Mouse (Mus musculus): Measurements from ENCODE around the gene 1110002E22Rik. TPM values are rescaled to one million over a fixed set of nuclear protein-coding genes. Genes with fewer than 3 reads are reported as not detected.

The 1110002E22Rik gene
- polyA plus RNA-seq, 1 experiment from 2014 or later: 3.2 TPM

DNA sequence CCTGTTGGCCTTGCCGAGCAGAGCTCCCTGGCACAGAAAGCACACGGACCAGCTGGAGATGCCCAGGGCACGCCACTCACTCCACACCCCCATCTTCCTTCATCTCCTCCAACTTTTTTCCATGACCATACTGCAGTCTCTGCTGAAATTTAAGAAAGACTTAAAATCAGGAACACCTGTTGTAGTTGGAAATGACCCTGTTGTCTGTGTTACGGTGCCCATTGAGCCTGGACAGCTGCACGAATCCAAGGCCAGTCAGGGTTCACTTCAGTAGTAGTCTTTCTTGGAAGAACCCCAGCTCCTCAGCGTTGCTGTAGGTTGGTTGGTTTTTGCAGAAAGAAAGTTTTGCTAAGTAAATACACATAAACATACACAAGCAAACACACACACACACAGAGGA, 15.3 kb upstream of the 1110002E22Rik start:
- Histone ChIP-seq H3K9me3 (no peaks in the 10 kb centered on the region), H3K27ac (no peak overlapping the region), H3K4me1 (peaks cover 20% of the 10 kb centered on the region), H3K36me3 (no peaks in the 10 kb centered on the region), H3K4me3 (no peak overlapping the region), H3K27me3 (ENCODE audit: insufficient read depth, poor library complexity, severe bottlenecking) (no peaks in the 10 kb centered on the region)
- 85% methylated on average over 6 of the region's 6 CpGs for WGBS
- no peak for DNase-seq (ENCODE audit: low spot score)

DNA sequence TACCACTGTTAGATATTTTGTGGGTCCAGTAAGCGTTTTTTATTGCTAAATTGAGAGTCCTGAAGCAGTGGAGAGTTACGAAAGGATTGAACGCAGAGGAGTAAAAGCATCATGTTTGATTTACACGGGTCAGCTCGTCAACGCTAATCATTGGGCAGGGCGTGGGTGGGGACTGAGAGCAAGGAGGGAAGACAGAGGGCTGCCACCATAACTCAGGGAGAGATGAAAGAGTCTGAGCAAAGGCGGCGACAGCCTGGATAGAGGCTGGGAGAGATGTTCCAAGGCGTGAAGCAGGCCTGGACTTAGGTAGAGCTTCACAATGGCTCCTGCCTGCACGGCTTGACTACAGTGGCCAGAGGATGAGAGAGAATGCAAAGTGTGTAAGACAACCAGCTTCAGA, 14.1 kb upstream of the 1110002E22Rik start:
- H3K27me3 ChIP-seq (ENCODE audit: insufficient read depth, poor library complexity, severe bottlenecking): no peaks in the 10 kb centered on the region
- DNase-seq (ENCODE audit: low spot score): no peak
- H3K27ac ChIP-seq: 0 out of 2 replicates have a peak overlapping the region, but pooled peaks have one; percentile 19
- no peaks in the 10 kb centered on the region for H3K9me3 ChIP-seq
- H3K4me1 ChIP-seq: peaks cover 25% of the 10 kb centered on the region
- no peak overlapping the region for H3K4me3 ChIP-seq
- H3K36me3 ChIP-seq: no peaks in the 10 kb centered on the region
- 66% methylated on average over 11 of the region's 11 CpGs for WGBS

DNA sequence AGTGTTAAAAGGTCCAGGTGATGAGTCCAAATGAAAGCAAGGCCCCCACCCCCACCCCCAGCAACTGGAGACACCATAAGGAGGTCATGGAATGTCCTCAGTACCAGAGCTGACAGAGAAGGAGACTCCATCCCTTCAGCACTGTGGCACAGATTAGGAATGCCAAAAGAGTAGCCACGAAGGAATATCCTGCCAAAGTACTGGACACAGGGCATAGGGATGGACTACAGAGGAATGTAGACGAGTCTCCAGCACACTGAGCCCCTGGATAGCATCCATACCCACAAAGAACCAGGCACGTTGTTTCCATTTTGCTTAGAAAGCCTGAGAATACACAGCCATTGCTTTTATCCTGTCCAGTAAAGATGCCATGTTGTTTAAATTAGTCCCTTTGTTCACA, 13.4 kb upstream of the 1110002E22Rik start:
- DNase-seq (ENCODE audit: low spot score): no peak
- no peaks in the 10 kb centered on the region for H3K27me3 ChIP-seq (ENCODE audit: insufficient read depth, poor library complexity, severe bottlenecking)
- no peak overlapping the region for H3K4me3 ChIP-seq
- H3K27ac ChIP-seq: 0 out of 2 replicates have a peak overlapping the region, but pooled peaks have one; percentile 19
- H3K36me3 ChIP-seq: no peaks in the 10 kb centered on the region
- H3K4me1 ChIP-seq: peaks cover 25% of the 10 kb centered on the region
- H3K9me3 ChIP-seq: no peaks in the 10 kb centered on the region
- WGBS: 73% methylated on average over 3 of the region's 3 CpGs

DNA sequence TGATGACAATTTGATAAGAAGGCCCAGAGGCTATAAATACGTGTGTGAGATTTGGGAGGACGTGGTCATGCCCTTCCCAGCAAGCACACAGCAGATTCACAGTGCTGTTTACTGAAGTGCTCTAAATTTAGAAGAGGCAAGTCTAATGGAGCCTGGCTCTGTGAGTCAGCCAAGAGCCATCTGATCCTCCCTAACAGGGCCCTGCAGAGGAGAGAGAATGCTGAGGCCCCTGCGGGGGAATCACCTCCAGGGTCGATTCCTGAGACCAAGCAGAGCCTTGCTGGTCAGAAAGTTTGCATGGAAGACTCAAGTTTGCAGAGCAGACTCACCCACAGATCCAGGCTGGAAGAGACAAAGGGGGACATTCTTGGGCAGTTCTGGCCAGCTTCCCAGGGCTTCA, 10.9 kb upstream of the 1110002E22Rik start:
- Histone ChIP-seq H3K4me1 (peaks cover 33% of the 10 kb centered on the region), H3K27ac (peak overlapping the region; percentile 91), H3K9me3 (no peaks in the 10 kb centered on the region), H3K27me3 (ENCODE audit: insufficient read depth, poor library complexity, severe bottlenecking) (no peaks in the 10 kb centered on the region), H3K36me3 (no peaks in the 10 kb centered on the region), H3K4me3 (peak overlapping the region; percentile 15; the same call in 1 of the 2 replicates)
- DNase-seq (ENCODE audit: low spot score): peak; percentile 86
- WGBS: 12% methylated on average over 4 of the region's 4 CpGs

DNA sequence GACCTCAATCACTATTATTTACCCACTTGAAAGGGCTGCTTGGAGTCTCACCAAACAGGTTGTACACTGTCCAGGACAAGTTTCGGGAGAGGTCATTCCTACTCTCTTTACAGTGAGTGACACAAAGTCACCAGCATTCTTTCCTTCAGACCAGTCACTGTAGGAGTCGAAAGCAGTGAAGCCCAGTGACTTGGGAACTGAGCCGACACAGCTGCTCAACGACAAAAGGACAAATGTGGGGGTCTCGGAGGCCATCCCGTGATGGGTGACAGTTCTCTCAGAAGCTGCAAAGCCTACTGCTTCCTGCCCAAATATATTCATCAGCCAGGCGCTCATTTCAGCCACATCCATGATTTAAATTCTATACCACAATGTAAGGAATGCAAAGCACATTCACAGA, 7.9 kb upstream of the 1110002E22Rik start:
- WGBS: 70% methylated on average over 7 of the region's 7 CpGs
- H3K27me3 ChIP-seq (ENCODE audit: insufficient read depth, poor library complexity, severe bottlenecking): no peaks in the 10 kb centered on the region
- no peak overlapping the region for H3K4me3 ChIP-seq
- H3K36me3 ChIP-seq: no peaks in the 10 kb centered on the region
- peaks cover 40% of the 10 kb centered on the region for H3K4me1 ChIP-seq
- no peak for DNase-seq (ENCODE audit: low spot score)
- H3K27ac ChIP-seq: peak overlapping the region; percentile 31
- H3K9me3 ChIP-seq: no peaks in the 10 kb centered on the region

DNA sequence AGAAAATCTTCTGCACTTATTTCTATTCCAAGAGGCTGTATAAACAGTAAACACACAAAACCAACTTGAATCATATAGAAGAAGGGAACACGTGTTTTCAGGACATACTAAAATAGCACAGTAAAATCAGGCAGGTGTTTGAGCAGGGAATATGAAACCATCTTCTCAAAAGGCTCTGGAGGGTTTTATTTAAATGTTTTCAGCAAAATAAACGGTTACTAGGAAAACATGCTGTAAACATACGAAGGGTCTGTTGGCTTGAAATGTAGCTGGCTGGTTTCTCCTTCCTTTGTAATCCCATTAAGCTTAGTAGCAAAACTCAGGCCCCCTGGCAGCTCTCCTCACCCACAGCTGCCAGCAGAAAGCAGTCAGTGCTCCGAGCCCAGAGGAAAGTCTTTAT, 6.6 kb upstream of the 1110002E22Rik start:
- no peak overlapping the region for H3K27ac ChIP-seq
- WGBS: 61% methylated on average over 4 of the region's 4 CpGs
- H3K36me3 ChIP-seq: no peaks in the 10 kb centered on the region
- DNase-seq (ENCODE audit: low spot score): no peak
- H3K4me1 ChIP-seq: peaks cover 36% of the 10 kb centered on the region
- no peaks in the 10 kb centered on the region for H3K9me3 ChIP-seq
- no peak overlapping the region for H3K4me3 ChIP-seq
- H3K27me3 ChIP-seq (ENCODE audit: insufficient read depth, poor library complexity, severe bottlenecking): no peaks in the 10 kb centered on the region

DNA sequence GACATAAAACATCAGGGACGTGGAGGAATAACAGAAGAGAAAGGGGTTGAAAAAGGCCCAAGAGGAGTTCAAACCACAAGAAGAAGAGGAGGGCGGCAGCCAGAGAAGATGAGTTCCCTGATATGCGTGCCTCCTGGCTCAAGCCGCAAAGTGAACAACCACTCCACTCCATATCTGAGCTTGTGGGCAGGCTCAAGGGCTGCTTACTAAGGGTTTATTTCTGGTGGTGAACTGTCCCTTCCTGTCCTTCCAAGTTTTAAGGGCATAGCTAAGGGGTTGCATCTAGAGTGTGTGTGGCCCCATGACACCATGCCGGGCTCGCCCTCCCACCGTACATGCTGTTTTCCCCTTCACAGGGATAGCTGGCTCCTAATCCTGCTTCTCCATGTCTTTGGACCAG, 4.4 kb upstream of the 1110002E22Rik start:
- 0 out of 2 replicates have a peak overlapping the region, but pooled peaks have one; percentile 12 for H3K4me3 ChIP-seq
- H3K4me1 ChIP-seq: peaks cover 43% of the 10 kb centered on the region
- WGBS: 51% methylated on average over 7 of the region's 7 CpGs
- no peak for DNase-seq (ENCODE audit: low spot score)
- no peaks in the 10 kb centered on the region for H3K27me3 ChIP-seq (ENCODE audit: insufficient read depth, poor library complexity, severe bottlenecking)
- H3K36me3 ChIP-seq: no peaks in the 10 kb centered on the region
- no peaks in the 10 kb centered on the region for H3K9me3 ChIP-seq
- H3K27ac ChIP-seq: peak overlapping the region; percentile 78

DNA sequence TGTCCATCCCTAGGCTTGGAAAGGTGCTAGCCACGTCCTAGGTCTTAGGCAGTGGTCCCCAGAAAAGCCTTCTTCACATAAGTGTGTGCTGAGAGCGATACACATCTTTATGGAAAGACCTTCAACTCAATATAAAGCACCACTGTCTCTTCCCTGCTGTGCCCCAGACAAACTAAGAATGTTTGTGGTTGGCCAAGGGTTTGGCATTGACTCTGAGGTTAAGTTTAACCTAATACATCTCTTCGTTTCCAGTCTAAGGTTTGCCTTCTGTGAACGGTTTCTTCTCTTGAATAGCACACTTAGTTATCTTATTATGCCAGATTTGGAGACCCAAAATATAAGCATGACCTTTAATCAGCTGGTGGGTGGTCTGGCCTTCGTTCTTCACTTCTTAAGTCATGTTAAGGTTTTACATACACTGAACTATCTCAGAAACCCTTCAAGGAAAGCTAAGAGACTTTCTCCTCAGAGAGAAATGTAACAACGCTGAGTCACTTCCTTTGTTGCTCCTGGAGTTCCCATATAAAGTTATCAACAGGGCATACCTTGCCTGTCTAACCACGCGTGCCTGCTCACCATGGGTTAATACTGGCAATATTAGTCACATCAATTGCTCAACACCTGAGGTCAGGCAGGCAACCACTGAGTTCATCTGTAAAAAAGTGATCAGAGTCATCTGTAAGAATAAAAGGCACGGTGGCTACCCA, 3.5 kb upstream of the 1110002E22Rik start:
- 73% methylated on average over 9 of the region's 9 CpGs for WGBS
- peaks cover 51% of the 10 kb centered on the region for H3K4me1 ChIP-seq
- H3K27ac ChIP-seq: 0 out of 2 replicates have a peak overlapping the region, but pooled peaks have one; percentile 78
- no peaks in the 10 kb centered on the region for H3K9me3 ChIP-seq
- no peaks in the 10 kb centered on the region for H3K36me3 ChIP-seq
- H3K27me3 ChIP-seq (ENCODE audit: insufficient read depth, poor library complexity, severe bottlenecking): no peaks in the 10 kb centered on the region
- H3K4me3 ChIP-seq: no peak overlapping the region
- DNase-seq (ENCODE audit: low spot score): no peak

DNA sequence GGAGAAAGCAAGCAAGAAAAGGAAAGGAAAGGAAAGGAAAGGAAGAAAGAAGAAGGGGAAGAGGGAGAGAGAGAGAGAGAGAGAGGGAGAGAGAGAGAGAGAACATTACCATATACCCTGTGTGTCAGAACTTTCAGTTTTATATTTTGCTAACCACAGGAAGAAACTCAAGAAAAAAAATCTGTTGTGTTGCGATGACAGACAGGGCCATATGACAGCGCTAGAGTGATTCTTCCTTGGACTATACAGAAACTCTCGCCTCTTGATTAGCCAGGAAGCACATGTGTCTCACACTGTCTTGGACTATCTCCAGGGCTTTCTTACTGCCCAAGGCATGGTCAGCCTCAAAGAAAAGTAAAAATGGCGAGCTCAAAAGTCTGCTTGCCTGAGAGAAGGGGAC, 2.2 kb upstream of the 1110002E22Rik start:
- no peak for DNase-seq (ENCODE audit: low spot score)
- Histone ChIP-seq H3K4me3 (no peak overlapping the region), H3K27ac (no peak overlapping the region), H3K4me1 (peaks cover 55% of the 10 kb centered on the region), H3K27me3 (ENCODE audit: insufficient read depth, poor library complexity, severe bottlenecking) (no peaks in the 10 kb centered on the region), H3K36me3 (no peaks in the 10 kb centered on the region; the same call in none of the 2 replicates), H3K9me3 (no peaks in the 10 kb centered on the region)
- 82% methylated on average over 4 of the region's 4 CpGs for WGBS

DNA sequence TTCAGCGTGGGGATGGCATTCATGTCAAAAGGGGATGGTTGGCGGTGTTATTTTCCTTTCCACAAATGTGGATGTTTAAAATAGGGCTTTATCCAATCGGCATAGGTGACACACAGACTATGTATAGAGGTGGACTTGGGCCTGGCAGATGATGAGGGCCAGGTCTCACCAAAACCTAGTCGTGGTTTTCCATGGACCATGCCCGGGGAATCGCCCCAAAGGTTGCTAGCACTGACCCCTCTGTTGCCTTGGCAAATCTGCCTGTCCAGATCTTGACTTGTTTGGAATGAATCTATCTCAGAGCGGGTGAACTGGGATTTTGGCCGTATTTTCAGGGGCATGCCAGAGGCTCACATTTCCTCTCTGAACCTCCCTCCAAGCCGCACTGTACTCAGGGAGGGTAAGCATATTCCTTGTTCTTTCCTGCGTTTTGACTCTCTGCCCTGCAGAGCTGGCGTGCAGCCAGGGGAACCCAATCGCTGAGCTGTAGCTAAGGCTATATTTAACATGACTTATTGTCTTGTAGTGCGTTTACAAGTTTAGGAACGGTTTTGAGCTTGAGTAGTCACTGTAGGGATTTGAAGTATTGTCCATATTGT, 1.0 kb upstream of the 1110002E22Rik start:
- H3K27me3 ChIP-seq (ENCODE audit: insufficient read depth, poor library complexity, severe bottlenecking): no peaks in the 10 kb centered on the region
- H3K9me3 ChIP-seq: no peaks in the 10 kb centered on the region
- no peaks in the 10 kb centered on the region; the same call in none of the 2 replicates for H3K36me3 ChIP-seq
- WGBS: 62% methylated on average over 14 of the region's 14 CpGs
- H3K4me3 ChIP-seq: no peak overlapping the region
- peak overlapping the region; percentile 75 for H3K27ac ChIP-seq
- no peak for DNase-seq (ENCODE audit: low spot score)
- H3K4me1 ChIP-seq: peaks cover 66% of the 10 kb centered on the region

DNA sequence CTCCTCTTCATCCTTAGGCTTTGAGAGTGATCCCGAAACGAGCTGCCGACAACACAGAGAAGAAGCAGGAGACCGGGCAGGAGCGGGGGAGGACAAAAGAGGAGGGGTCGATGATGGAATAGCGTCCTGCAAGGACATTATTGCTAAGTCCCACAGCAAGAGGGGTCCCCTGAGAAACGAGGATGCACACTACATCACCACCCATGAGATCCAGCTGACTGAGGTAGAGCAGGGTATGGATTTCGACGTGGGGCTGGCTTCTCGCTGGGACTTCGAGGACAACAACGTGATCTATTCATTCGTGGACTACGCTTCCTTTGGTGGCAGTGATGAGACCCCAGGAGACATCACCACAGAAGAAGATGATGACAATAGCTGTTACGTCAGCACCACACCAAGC, 1.1 kb downstream of the 1110002E22Rik start:
- Histone ChIP-seq H3K4me3 (peak overlapping the region; percentile 44; the same call in 1 of the 2 replicates), H3K27ac (peak overlapping the region; percentile 91), H3K9me3 (no peaks in the 10 kb centered on the region), H3K4me1 (peaks cover 69% of the 10 kb centered on the region), H3K27me3 (ENCODE audit: insufficient read depth, poor library complexity, severe bottlenecking) (no peaks in the 10 kb centered on the region), H3K36me3 (no peaks in the 10 kb centered on the region; the same call in none of the 2 replicates)
- DNase-seq (ENCODE audit: low spot score): no peak
- 78% methylated on average over 16 of the region's 16 CpGs for WGBS

DNA sequence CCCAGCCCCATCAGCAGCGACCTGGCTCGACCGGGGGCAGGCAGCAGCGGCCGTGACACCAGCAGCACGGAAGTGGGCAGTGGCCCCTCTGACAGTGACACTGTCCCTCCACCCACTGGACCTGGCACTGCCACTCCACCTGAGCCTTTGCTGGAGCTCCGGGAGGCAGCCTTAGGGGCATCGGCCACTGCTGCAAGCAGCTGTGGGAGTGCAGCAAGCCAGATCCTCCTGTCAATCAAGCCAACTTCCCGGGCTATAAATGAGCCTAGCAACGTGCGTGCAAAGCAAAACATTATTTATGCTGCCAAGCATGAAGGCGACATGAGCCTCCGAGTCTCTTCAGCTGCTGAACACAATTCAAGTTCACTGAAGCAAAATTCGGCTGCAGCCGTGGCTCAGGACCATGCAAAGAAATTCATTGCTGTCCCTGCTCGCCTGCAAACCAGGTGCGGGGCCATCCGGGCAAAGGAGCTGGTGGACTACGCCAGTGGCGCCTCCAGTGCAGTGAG, 1.6 kb downstream of the 1110002E22Rik start:
- no peaks in the 10 kb centered on the region for H3K27me3 ChIP-seq (ENCODE audit: insufficient read depth, poor library complexity, severe bottlenecking)
- no peaks in the 10 kb centered on the region; the same call in none of the 2 replicates for H3K36me3 ChIP-seq
- DNase-seq (ENCODE audit: low spot score): no peak
- H3K4me1 ChIP-seq: peaks cover 73% of the 10 kb centered on the region
- no peaks in the 10 kb centered on the region for H3K9me3 ChIP-seq
- 81% methylated on average over 20 of the region's 20 CpGs for WGBS
- peak overlapping the region; percentile 30; the same call in 1 of the 2 replicates for H3K27ac ChIP-seq
- H3K4me3 ChIP-seq: peak overlapping the region; percentile 44; the same call in 1 of the 2 replicates

DNA sequence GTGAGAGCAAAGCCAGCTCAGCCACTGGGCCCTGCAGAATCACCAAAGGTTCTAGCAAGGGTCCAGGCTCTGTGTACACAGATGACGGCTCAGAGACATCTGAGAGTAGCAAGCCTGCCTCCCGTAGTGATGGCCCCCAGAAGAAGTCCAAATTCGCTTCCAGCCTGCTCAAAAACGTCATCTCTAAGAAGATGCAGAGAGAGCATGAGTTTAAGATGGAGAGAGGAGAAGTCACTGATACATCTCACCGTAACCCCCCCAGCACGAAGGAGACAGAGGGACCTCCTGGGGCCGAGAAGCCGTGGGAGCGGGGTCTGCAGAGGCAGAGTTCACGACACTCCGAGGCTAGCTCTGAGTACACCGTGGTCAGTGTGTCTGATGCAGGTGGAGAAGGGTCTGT, 2.4 kb downstream of the 1110002E22Rik start, which contains the start of gene Gm5105:
Gene Gm5105, minus strand, starts transcription at position 101 of the 400 bp plus-strand sequence.
- Histone ChIP-seq H3K4me3 (peak within 1 kb of the TSS; percentile 51; the same call in 1 of the 2 replicates), H3K27me3 (ENCODE audit: insufficient read depth, poor library complexity, severe bottlenecking) (no peaks in the 10 kb centered on the region), H3K9me3 (no peaks in the 10 kb centered on the region), H3K36me3 (no peaks in the 10 kb centered on the region; the same call in none of the 2 replicates), H3K27ac (peak within 1 kb of the TSS; percentile 84), H3K4me1 (peaks cover 82% of the 10 kb centered on the region)
- no peak for DNase-seq (ENCODE audit: low spot score)
- 87% methylated on average over 12 of the region's 12 CpGs for WGBS
